Mouse (Mus musculus) frontal cortex, postnatal 36 days (tissue): Measurements from ENCODE around the gene Ppp2r3a.
A peak's percentile ranks its signal among the peaks of the same experiment; 100 is the strongest.

ENCODE experiments used
- DNase-seq, 2 experiments: peaks; one replicate each; pipeline ENCODE4 v3.0.0; 2022; ENCODE audit warnings: low spot score in 2 of 2

Ppp2r3a gene

GRCm38 (mm10) chr9:101159431-101159830 is 92.2 kb downstream of the Ppp2r3a start:
- DNase-seq, result peak; percentile 11 to 71

GRCm38 (mm10) chr9:101152872-101153271 is 98.7 kb downstream of the Ppp2r3a start:
- no peak for DNase-seq

GRCm38 (mm10) chr9:101143635-101144034 is 108.0 kb downstream of the Ppp2r3a start:
- no peak for DNase-seq

DNA sequence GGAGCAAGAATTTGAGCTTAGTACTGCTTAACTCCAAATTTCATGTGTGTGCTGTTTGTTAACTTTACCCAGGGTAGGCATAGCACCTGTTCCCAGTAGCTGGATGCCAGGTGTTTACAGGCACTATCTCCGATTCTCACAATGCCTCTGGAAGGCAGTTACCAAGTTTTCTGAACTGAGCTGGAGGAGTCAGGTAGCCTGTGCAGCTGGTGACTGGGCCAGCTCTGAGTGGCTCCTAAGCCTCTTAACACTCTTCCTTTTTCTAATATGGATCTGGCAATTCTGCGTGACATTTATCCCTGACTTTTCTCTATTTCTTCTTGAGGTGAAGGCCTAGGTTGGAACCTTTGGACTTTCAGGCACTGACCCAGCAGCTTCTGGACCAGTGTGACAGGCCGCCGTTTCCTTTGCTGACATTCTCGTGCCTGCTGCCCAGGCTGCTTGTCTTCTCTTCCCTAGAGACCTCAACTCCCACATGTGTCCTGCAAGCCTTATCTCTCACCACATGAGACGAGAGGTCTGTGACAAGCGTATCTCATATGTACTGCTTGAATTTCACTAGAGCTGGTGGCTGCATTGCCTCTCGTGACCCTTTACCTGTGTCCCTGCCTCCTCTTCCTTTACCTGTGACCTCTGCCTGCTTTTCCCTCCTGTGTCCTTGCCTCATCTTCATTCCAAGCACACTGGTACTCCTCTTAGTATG is 137.3 kb downstream of the Ppp2r3a start:
- no peak for DNase-seq

DNA sequence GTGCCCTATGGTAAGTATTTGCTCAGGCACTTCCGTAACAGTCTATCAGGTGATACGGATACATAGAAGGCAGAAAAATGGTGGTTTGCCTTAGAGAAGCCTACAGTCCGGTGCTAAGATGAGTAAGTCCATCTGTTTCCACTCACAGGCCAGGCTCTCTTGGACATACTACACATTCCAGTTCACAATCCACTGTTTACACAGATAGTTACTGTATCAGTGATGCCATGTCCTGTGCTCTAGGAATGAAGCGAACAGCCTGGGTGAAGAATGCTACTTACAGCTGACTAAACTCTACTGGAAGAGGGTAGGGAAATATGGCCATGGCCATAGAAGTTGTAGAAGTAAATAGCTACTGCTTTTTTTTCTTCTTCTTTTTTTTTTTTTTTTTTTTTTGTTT is 138.3 kb downstream of the Ppp2r3a start:
- DNase-seq, result no peak

- DNase-seq, result no peak
Measured at GRCm38 (mm10) chr9:101110013-101110412, 141.6 kb downstream of the Ppp2r3a start.

DNA sequence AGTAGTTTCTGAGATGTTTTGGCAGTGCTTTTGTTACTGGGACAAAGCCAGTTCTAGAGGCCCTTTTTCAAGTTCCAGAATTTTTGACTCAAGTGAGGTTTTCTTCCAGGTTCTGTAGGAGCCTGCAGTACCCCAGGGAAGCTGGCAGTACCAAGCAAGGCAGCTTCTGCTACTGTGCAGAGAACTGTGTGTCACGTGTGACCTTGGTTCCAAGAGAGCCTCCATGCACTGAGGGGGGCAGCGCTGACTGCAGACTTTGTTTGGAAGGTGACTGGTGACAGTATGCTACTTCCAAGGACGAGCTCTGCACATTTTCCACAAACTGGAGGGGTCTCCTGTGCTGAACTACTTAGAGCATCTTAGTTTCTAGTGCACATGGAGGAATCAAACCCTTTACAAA is 144.2 kb downstream of the Ppp2r3a start:
- no peak for DNase-seq

- no peak for DNase-seq
Measured at GRCm38 (mm10) chr9:101105735-101106134, 145.9 kb downstream of the Ppp2r3a start.

DNA sequence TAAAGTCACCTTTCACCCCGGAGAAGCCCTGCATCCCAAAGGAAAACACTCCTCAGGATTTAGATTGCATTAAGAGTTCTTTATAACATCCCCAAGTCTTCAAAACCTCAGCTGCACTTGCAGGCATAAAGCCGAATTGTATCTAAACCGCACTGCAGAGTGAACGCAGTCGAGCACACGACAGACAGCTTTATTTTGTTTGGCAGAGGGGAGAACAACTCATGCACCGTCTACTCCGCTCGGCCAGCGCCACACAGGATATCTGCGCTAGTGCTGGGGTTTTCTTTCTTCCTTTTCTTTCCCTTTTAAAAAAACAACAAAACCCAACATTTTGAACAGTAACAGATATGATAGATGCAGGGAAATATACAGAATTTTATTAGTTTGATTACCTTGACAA is 146.7 kb downstream of the Ppp2r3a start:
- DNase-seq, result no peak

GRCm38 (mm10) chr9:101102288-101102687 is 149.3 kb downstream of the Ppp2r3a start:
- no peak for DNase-seq

- DNase-seq, result no peak
Measured at GRCm38 (mm10) chr9:101101547-101101946, 150.0 kb downstream of the Ppp2r3a start.

GRCm38 (mm10) chr9:101100163-101100562 is 151.4 kb downstream of the Ppp2r3a start:
- DNase-seq, result no peak

- DNase-seq, result no peak
Measured at GRCm38 (mm10) chr9:101099445-101099844, 152.2 kb downstream of the Ppp2r3a start.

DNA sequence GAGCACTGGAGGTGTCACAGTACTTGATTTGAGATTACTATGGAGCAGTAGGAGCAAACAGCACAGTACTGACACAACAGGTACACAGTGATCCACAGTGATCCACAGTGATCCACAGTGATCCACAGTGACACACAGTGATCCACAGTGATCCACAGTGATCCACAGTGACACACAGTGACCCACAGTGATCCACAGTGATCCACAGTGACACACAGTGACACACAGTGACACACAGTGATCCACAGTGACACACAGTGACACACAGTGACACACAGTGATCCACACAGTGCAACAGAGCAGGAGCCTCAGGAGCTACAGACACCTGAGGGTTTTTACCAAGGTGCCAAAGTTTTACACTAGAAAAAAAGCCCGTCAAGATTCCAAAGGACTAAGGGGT is 154.1 kb downstream of the Ppp2r3a start:
- no peak for DNase-seq

DNA sequence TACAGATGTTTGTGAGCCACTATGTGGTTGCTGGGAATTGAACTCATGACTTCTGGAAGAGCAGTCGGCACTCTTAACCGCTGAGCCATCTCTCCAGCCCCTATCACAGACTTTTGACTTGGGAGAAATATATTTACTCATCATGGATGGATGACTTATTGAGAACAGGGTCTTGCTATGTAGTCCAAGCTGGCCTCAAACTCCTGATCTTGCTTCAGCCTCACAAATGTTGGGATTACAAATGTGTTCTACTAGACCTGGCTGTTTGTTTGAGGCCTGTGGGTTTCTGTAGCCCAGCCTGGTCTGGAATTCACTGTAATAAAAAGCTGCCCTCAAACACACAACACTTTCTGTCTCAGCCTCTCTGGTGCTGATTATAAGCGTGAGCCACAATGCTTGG is 155.1 kb downstream of the Ppp2r3a start:
- no peak for DNase-seq

DNA sequence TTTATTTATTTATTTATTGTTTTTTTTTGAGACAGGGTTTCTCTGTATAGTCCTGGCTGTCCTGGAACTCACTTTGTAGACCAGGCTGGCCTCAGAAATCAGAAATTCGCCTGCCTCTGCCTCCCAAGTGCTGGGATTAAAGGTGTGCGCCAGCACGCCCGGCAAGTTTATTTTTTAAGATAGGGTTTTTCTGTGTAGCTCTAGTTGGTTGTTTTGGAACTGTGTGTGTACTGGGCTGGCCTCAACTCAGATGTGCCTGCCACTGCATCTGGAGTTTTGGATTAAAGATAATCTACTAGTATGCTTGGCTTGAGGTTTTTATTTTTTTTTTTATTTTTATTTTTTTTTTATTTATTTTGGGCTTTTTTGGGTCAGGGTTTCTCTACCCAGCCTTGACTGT is 156.2 kb downstream of the Ppp2r3a start:
- no peak for DNase-seq

- DNase-seq, result peak in 1 of 2 experiments; percentile 56
Measured at GRCm38 (mm10) chr9:101083728-101084127, 167.9 kb downstream of the Ppp2r3a start.

- DNase-seq, result no peak
Measured at GRCm38 (mm10) chr9:101080046-101080685, 171.4 kb downstream of the Ppp2r3a start.

GRCm38 (mm10) chr9:101078579-101078978 is 173.0 kb downstream of the Ppp2r3a start:
- no peak for DNase-seq

DNA sequence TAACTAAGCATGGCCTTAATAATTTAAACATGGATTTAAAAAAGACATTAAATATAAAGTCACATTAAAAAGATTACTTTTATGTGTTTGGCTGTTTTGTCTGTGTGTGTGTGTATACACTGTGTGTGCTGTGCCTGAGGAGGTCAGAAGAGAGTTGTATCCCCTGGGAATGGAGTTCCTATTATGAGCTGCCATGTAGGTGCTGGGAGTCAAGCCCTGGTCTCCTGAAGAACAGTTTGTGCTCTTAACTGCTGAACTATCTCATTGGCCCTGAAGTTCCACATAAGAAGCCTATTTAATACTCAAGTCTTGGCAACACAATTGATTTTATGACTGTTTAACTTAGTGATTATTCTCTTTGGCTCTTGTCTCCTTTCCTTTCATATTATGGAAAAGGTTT is 174.1 kb downstream of the Ppp2r3a start:
- DNase-seq, result no peak

DNA sequence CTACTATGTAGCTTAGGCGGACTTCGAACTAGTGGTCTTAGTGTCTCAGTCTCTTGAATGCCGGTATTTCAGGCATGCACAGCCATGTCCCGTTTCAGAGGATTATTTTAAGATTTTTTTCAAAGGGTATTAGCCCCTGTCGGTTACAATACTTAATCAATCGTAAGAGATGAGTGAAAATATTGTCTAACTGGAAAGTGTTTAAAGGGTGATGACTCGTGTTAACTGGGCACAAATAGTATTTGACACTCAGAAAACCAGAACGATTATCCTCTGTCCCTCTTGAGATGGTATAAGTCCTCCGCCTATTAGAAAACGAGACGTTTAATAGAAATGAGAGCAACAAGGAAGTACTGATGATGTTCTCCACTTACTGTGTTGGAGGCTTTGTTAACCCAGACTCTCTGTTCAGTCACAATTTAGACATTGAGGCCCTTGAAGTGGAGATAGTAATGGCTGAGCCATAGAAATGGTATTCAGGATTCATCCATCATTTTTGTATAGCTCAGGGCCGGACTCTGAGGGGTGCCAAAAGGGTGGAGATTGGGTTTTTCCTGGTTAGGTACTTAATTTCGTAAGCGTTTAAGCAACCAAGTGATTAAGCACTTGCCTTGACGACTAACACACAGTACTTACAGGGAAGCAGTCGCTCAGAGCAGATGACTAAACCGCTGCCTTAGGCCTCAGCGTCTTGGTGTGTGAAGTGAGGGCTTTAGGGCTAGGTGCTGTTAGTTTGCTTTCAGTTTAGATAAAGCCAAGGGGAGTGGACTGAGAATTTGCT is 175.3 kb downstream of the Ppp2r3a start:
- no peak for DNase-seq

DNA sequence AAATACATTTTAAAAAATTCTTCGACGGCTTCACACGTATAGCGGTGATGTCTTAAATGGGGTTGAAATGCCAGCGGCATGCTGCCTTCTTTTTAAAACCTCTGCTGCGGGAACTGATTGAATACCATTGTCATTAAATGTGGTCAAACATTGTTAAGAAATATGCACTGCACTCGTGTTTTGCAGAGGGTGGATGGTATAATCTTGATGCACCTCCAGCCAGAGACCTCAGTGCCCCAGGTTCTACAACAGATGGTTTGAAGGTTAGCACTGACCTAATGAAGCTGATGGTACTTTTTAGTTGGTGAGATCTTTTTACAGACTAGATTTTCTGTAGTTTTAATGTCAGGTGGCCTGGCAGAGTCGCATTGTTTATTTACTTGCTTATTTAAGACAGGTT is 175.9 kb downstream of the Ppp2r3a start:
- no peak for DNase-seq

DNA sequence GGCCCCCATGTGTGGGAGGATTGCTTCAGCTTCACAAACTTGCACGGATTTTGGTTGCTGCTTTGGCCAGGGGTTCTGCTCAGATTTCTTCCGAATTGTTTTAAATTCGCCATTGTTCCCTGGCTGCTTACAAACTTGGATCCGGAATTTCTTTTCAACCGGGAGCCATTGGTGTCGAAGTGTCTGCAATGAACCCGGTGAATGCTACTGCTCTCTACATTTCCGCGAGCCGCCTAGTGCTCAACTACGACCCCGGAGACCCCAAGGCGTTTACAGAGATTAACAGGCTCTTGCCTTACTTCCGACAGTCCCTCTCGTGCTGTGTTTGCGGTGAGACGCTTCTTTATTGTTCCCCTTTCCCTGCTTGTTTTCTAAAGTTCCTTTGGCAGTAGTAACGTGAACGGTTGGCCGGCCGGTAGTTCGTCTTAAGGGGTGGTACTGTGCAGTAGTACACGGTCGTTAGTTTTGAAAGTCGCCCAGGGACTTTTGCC is 176.5 kb downstream of the Ppp2r3a start:
- DNase-seq, result no peak
